Mouse (Mus musculus): ENCODE measurements around the gene Gm4756. TPM values are rescaled to one million over a fixed set of nuclear protein-coding genes. Genes with fewer than 3 reads are reported as not detected.
A peak's percentile ranks its signal among the peaks of the same experiment; 100 is the strongest.

Gm4756 gene
- polyA plus RNA-seq, 1 experiment from 2014 or later, result not detected

- Histone ChIP-seq H3K4me1 (ENCODE audit: control insufficient read depth, insufficient read depth, low read length) (no peaks in the 10 kb centered on the region), H3K4me2 (ENCODE audit: low read depth, low read length) (no peak overlapping the region), H3K36me3 (ENCODE audit: control insufficient read depth, insufficient read depth, low read length) (no peaks in the 10 kb centered on the region), H3K9me3 (ENCODE audit: control insufficient read depth, low read length) (no peaks in the 10 kb centered on the region), H3K4me3 (ENCODE audit: low read depth, low read length) (no peak overlapping the region), H3K27ac (replicated peaks; ENCODE audit: low read depth, low read length) (no peak overlapping the region), H3K27me3 (replicated peaks; ENCODE audit: control insufficient read depth, insufficient read depth, low read length) (no peaks in the 10 kb centered on the region), H3K9ac (ENCODE audit: low read depth, low read length) (no peak overlapping the region)
- no peak for DNase-seq (ENCODE audit: low spot score)
- 56% methylated on average over 8 of the region's 8 CpGs for WGBS
- no peak for ATAC-seq (ENCODE audit: low read depth)
Measured at GRCm38 (mm10) chr12:72682511-72683282, 33.2 kb upstream of the Gm4756 start.

DNA sequence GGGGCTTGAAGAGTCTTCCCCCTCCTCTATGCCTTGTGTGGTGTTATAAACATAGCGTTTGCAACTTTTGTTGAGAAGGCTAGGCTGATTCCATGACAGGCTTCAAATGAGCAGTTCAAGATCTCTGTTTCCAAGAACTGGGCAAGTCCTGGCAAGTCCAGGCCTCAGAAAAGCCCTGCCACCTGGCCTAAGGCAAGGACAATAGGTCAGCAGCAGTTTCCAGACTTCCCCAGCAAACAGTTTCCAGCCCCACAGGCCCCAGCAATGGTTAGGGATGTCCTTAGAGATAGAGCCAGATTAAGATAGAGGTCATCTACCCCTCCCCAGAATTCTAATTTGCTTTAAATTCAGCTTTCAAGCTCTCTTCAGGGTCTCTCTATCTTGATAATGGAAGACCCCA, 32.5 kb upstream of the Gm4756 start:
- no peak overlapping the region for H3K9ac ChIP-seq (ENCODE audit: low read depth, low read length)
- DNase-seq (ENCODE audit: low spot score), result no peak

DNA sequence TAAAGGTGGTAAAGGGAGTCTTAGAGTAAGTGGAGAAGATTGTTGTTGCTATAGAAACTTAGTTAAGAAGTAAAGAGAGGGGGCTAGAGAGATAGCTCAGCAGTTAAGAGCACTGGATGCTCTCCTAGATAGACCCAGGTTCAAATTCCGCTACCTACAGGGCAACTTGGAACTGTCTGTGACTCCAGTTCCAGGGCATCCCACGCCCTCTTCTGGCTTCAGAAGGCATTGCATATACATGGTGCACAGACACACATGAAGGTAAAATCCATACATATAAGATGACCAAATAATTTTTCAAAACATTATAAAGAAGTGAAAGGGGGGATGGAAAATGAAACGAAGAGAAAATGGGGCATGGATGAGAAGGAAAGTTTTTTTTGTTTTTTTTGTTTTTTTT, 30.2 kb upstream of the Gm4756 start:
- ATAC-seq (ENCODE audit: low read depth) (no peak), DNase-seq (ENCODE audit: low spot score) (no peak)
- 66% methylated on average over 3 of the region's 3 CpGs for WGBS
- no peak overlapping the region for H3K27ac ChIP-seq (replicated peaks; ENCODE audit: low read depth, low read length)
- no peaks in the 10 kb centered on the region for H3K27me3 ChIP-seq (replicated peaks; ENCODE audit: control insufficient read depth, insufficient read depth, low read length)
- no peaks in the 10 kb centered on the region for H3K36me3 ChIP-seq (ENCODE audit: control insufficient read depth, insufficient read depth, low read length)
- no peaks in the 10 kb centered on the region for H3K4me1 ChIP-seq (ENCODE audit: control insufficient read depth, insufficient read depth, low read length)
- H3K9me3 ChIP-seq (ENCODE audit: control insufficient read depth, low read length), result no peaks in the 10 kb centered on the region
- no peak overlapping the region for H3K4me3 ChIP-seq (ENCODE audit: low read depth, low read length)
- H3K9ac ChIP-seq (ENCODE audit: low read depth, low read length), result no peak overlapping the region
- H3K4me2 ChIP-seq (ENCODE audit: low read depth, low read length), result no peak overlapping the region

More for the DNA sequence above, 32.5 kb upstream of the Gm4756 start:
- 96% methylated on average over 1 of the region's 1 CpGs for WGBS
- Histone ChIP-seq H3K4me2 (ENCODE audit: low read depth, low read length) (no peak overlapping the region), H3K4me3 (ENCODE audit: low read depth, low read length) (no peak overlapping the region), H3K36me3 (ENCODE audit: control insufficient read depth, insufficient read depth, low read length) (no peaks in the 10 kb centered on the region), H3K4me1 (ENCODE audit: control insufficient read depth, insufficient read depth, low read length) (no peaks in the 10 kb centered on the region), H3K9me3 (ENCODE audit: control insufficient read depth, low read length) (no peaks in the 10 kb centered on the region), H3K27ac (replicated peaks; ENCODE audit: low read depth, low read length) (no peak overlapping the region), H3K27me3 (replicated peaks; ENCODE audit: control insufficient read depth, insufficient read depth, low read length) (no peaks in the 10 kb centered on the region)
- ATAC-seq (ENCODE audit: low read depth), result no peak

GRCm38 (mm10) chr12:72674820-72675219, 25.4 kb upstream of the Gm4756 start:
- Histone ChIP-seq H3K27ac (replicated peaks; ENCODE audit: low read depth, low read length) (no peak overlapping the region), H3K4me1 (ENCODE audit: control insufficient read depth, insufficient read depth, low read length) (no peaks in the 10 kb centered on the region), H3K4me2 (ENCODE audit: low read depth, low read length) (no peak overlapping the region), H3K36me3 (ENCODE audit: control insufficient read depth, insufficient read depth, low read length) (no peaks in the 10 kb centered on the region), H3K27me3 (replicated peaks; ENCODE audit: control insufficient read depth, insufficient read depth, low read length) (no peaks in the 10 kb centered on the region), H3K9ac (ENCODE audit: low read depth, low read length) (no peak overlapping the region), H3K9me3 (ENCODE audit: control insufficient read depth, low read length) (peaks cover 2% of the 10 kb centered on the region; the same call in 1 of the 2 replicates), H3K4me3 (ENCODE audit: low read depth, low read length) (no peak overlapping the region)
- WGBS, result 72% methylated on average over 2 of the region's 2 CpGs
- peak; percentile 41; the same call in 1 of the 2 replicates for ATAC-seq (ENCODE audit: low read depth)
- no peak for DNase-seq (ENCODE audit: low spot score)

DNA sequence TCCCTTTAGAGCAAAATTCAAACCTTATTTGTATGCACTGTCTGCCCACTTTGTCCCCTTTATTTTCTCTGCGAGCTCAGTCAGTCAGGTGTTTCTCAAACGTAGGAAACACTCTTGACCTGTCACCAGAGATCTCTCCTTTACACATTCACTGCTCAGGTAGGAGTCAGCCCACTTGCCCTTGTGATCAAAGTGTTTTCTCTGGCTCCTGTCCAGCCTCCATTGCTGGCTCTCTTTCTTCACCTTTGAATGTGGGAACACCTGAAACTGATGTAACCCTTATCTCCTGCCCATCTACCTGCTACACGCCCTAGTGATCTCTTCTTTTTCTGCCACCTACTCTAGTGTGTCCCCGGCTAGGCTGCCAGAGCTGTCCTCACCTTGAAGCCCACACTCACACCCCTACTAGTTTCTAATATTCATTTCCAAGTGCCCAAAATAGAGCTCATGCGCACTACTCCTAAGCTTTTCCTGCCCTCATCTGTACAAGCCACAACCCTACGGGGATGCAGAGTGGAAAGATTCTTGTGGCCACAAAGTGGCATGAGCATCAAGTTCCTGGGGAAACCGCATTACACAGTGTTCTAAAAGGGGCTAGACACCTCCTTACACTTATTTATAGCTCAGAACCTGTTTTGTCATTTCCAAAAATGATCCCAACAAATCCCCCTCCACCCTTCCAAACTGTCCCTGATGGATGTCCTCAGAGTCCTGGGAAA, 24.8 kb upstream of the Gm4756 start:
- H3K27ac ChIP-seq (replicated peaks; ENCODE audit: low read depth, low read length), result no peak overlapping the region
- ATAC-seq (ENCODE audit: low read depth), result peak; percentile 78
- no peaks in the 10 kb centered on the region for H3K36me3 ChIP-seq (ENCODE audit: control insufficient read depth, insufficient read depth, low read length)
- peaks cover 4% of the 10 kb centered on the region; the same call in 1 of the 2 replicates for H3K9me3 ChIP-seq (ENCODE audit: control insufficient read depth, low read length)
- H3K9ac ChIP-seq (ENCODE audit: low read depth, low read length), result no peak overlapping the region
- H3K4me2 ChIP-seq (ENCODE audit: low read depth, low read length), result no peak overlapping the region
- peak; percentile 70 for DNase-seq (ENCODE audit: low spot score)
- no peaks in the 10 kb centered on the region for H3K4me1 ChIP-seq (ENCODE audit: control insufficient read depth, insufficient read depth, low read length)
- H3K27me3 ChIP-seq (replicated peaks; ENCODE audit: control insufficient read depth, insufficient read depth, low read length), result no peaks in the 10 kb centered on the region
- WGBS, result 70% methylated on average over 7 of the region's 7 CpGs
- no peak overlapping the region for H3K4me3 ChIP-seq (ENCODE audit: low read depth, low read length)

GRCm38 (mm10) chr12:72671516-72672135, 22.2 kb upstream of the Gm4756 start:
- Histone ChIP-seq H3K36me3 (ENCODE audit: control insufficient read depth, insufficient read depth, low read length) (no peaks in the 10 kb centered on the region), H3K9me3 (ENCODE audit: control insufficient read depth, low read length) (peaks cover 4% of the 10 kb centered on the region; the same call in 1 of the 2 replicates), H3K27ac (replicated peaks; ENCODE audit: low read depth, low read length) (no peak overlapping the region), H3K4me3 (ENCODE audit: low read depth, low read length) (no peak overlapping the region), H3K27me3 (replicated peaks; ENCODE audit: control insufficient read depth, insufficient read depth, low read length) (no peaks in the 10 kb centered on the region), H3K4me2 (ENCODE audit: low read depth, low read length) (no peak overlapping the region), H3K4me1 (ENCODE audit: control insufficient read depth, insufficient read depth, low read length) (no peaks in the 10 kb centered on the region), H3K9ac (ENCODE audit: low read depth, low read length) (no peak overlapping the region)
- DNase-seq (ENCODE audit: low spot score), result no peak
- 87% methylated on average over 6 of the region's 6 CpGs for WGBS
- ATAC-seq (ENCODE audit: low read depth), result no peak

DNA sequence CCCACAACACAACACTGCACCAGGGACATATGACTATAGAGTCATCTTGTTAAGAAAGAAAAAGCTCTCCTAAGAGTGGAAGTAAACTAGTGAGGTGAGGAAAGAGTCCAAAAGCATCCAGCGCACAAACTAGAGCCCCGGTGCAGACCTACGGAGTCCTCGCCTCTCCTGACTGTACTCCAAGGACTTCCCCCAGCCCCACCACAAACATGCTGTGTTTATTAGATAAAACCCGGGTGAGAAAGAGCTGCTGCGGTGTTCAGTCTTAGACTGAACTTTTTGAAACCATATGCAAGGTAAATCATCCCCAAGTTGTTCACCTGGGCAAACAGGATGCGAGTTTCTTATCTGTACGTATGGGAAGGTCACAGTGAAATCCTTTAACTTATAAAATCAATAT, 21.5 kb upstream of the Gm4756 start:
- Histone ChIP-seq H3K36me3 (ENCODE audit: control insufficient read depth, insufficient read depth, low read length) (no peaks in the 10 kb centered on the region), H3K9ac (ENCODE audit: low read depth, low read length) (no peak overlapping the region), H3K9me3 (ENCODE audit: control insufficient read depth, low read length) (peaks cover 4% of the 10 kb centered on the region; the same call in 1 of the 2 replicates), H3K27me3 (replicated peaks; ENCODE audit: control insufficient read depth, insufficient read depth, low read length) (no peaks in the 10 kb centered on the region), H3K27ac (replicated peaks; ENCODE audit: low read depth, low read length) (no peak overlapping the region), H3K4me3 (ENCODE audit: low read depth, low read length) (no peak overlapping the region), H3K4me1 (ENCODE audit: control insufficient read depth, insufficient read depth, low read length) (no peaks in the 10 kb centered on the region), H3K4me2 (ENCODE audit: low read depth, low read length) (no peak overlapping the region)
- ATAC-seq (ENCODE audit: low read depth) (no peak), DNase-seq (ENCODE audit: low spot score) (no peak)
- WGBS, result 87% methylated on average over 8 of the region's 8 CpGs

GRCm38 (mm10) chr12:72667868-72668469, 18.5 kb upstream of the Gm4756 start:
- WGBS, result 50% methylated on average over 10 of the region's 10 CpGs
- Histone ChIP-seq H3K9ac (ENCODE audit: low read depth, low read length) (no peak overlapping the region), H3K4me3 (ENCODE audit: low read depth, low read length) (no peak overlapping the region), H3K4me1 (ENCODE audit: control insufficient read depth, insufficient read depth, low read length) (peaks cover 8% of the 10 kb centered on the region; the same call in 1 of the 2 replicates), H3K36me3 (ENCODE audit: control insufficient read depth, insufficient read depth, low read length) (no peaks in the 10 kb centered on the region), H3K27me3 (replicated peaks; ENCODE audit: control insufficient read depth, insufficient read depth, low read length) (no peaks in the 10 kb centered on the region), H3K9me3 (ENCODE audit: control insufficient read depth, low read length) (peaks cover 4% of the 10 kb centered on the region; the same call in 1 of the 2 replicates), H3K27ac (replicated peaks; ENCODE audit: low read depth, low read length) (no peak overlapping the region), H3K4me2 (ENCODE audit: low read depth, low read length) (no peak overlapping the region)
- DNase-seq (ENCODE audit: low spot score) (peak; percentile 12), ATAC-seq (ENCODE audit: low read depth) (no peak)
